Comparison of ENCODE assay signal across 23 mouse cellular contexts in the genomic region with DNA sequence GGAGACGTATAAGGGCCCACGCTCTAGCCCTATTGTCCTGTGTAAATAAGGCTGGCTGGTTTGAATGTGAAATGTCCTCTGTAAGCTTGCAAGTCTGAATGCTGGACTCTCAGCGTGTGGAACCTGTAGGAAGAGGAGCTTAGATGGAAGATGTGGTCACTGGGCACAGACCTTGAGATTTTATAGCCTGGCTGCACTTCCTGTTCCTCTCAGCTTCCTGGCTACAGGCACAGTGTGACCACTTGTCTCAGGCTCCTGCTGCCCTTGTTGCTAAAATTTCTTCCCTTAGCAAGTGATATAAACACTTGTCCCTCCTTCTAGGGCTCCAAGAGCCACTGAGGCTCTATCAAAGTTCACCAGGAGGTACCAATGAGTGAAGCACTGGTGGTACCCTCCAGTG.
"Had no signal": no experiment of that assay in that cellular context is flagged by ENCODE, and none has a peak within 500 bp of the region (broad histone marks: within the 10 kb centered on the region; RNA-seq: fewer than 3 reads in every experiment).

No protein-coding gene starts in this region.

- H3K27ac ChIP-seq: heart, embryonic 10.5 days; heart, embryonic 13.5 days; heart, embryonic 15.5 days; hindbrain, embryonic 13.5 days; hindbrain, embryonic 15.5 days; hindbrain, postnatal 0 days; kidney, embryonic 15.5 days; kidney, postnatal 0 days; limb, embryonic 13.5 days; limb, embryonic 15.5 days; liver, embryonic 12.5 days; liver, embryonic 14.5 days had no signal

- DNase-seq: gastrocnemius, postnatal 25 days; heart, postnatal 14 days; heart, postnatal 36 days; kidney, adult 11 months; kidney, adult 2 months; kidney, adult 9 months; kidney, postnatal 14 days; kidney, postnatal 36 days; layer of hippocampus, adult 9-11 months; layer of hippocampus, postnatal 36 days; left cerebral cortex, postnatal 4 days had no signal

- H3K4me3 ChIP-seq: heart, embryonic 10.5 days; heart, embryonic 13.5 days; heart, embryonic 15.5 days; hindbrain, embryonic 13.5 days; hindbrain, embryonic 15.5 days; kidney, embryonic 15.5 days; limb, embryonic 13.5 days; limb, embryonic 15.5 days; liver, embryonic 12.5 days had no signal
